Mouse (Mus musculus) forebrain, embryonic 16.5 days (tissue): Measurements from ENCODE around the gene Chpf2. TPM values are rescaled to one million over a fixed set of nuclear protein-coding genes. Genes with fewer than 3 reads are reported as not detected.
A peak's percentile ranks its signal among the peaks of the same experiment; 100 is the strongest.

Experiments used
- ATAC-seq: fragments of 200-750 bp; cut with Nextera tagmentation; 2 replicates; pipeline ENCODE4 v1.8.0; 2017; ENCODE audit warnings: mild to moderate bottlenecking, moderate library complexity
- H3K27ac ChIP-seq: fragments of 300-500 bp; sonication (generic); 2 replicates; pipeline ENCODE4 v1.5.1; 2014; ENCODE audit warnings: low read length, control low read depth
- H3K27me3 ChIP-seq: fragments of 300-500 bp; sonication (generic); replicated peaks from 2 replicates; pipeline ENCODE4 v1.6.1; 2014; ENCODE audit warnings: low read length; ENCODE audit not compliant: control insufficient read depth, insufficient read depth
- H3K36me3 ChIP-seq: fragments of 300-500 bp; sonication (generic); 2 replicates; pipeline ENCODE4 v1.6.1; 2014; ENCODE audit not compliant: control insufficient read depth, insufficient read depth
- H3K4me1 ChIP-seq: fragments of 300-500 bp; sonication (generic); replicated peaks from 2 replicates; pipeline ENCODE4 v1.6.1; 2014; ENCODE audit warnings: low read length; ENCODE audit not compliant: control insufficient read depth, insufficient read depth
- H3K4me2 ChIP-seq: fragments of 300-500 bp; sonication (generic); 2 replicates; pipeline ENCODE4 v1.6.1; 2014; ENCODE audit warnings: mild to moderate bottlenecking, low read length, control low read depth
- H3K4me3 ChIP-seq: fragments of 300-500 bp; sonication (generic); replicated peaks from 2 replicates; pipeline ENCODE4 v1.5.1; 2014; ENCODE audit warnings: mild to moderate bottlenecking, low read length, control low read depth
- H3K9ac ChIP-seq: fragments of 300-500 bp; sonication (generic); replicated peaks from 2 replicates; pipeline ENCODE4 v1.6.1; 2014; ENCODE audit warnings: low read depth, low read length, control low read depth
- H3K9me3 ChIP-seq: fragments of 300-500 bp; sonication (generic); 2 replicates; pipeline ENCODE4 v1.6.1; 2016; ENCODE audit warnings: low read length; ENCODE audit not compliant: control insufficient read depth
- WGBS: fragments of 180-500 bp; shearing (Covaris S2); extraction: QIAGEN DNeasy Blood & Tissue Kit; methylation state at CpG from one replicate; pipeline ENCODE4 v1.1.7; 2014; 5-methylcytosine and 5-hydroxymethylcytosine counted together
- polyA plus RNA-seq: library from polyadenylated mRNA; unstranded; fragments of >200 nt; fragmentation: Nextera tagmentation; extraction: Ambion mirVana; gene quantifications from 2 replicates; pipeline ENCODE4 v1.2.1, GENCODE M21; 2015

Gene Chpf2
- polyA plus RNA-seq, 1 experiment from 2014 or later = 20.5 TPM

GRCm38 (mm10) chr5:24623986-24624821 lies 37.7 kb downstream of the Chpf2 start, which contains the start of gene Smarcd3:
TSS of gene Smarcd3 (minus strand) at chr5:24624411.
- peak; percentile 86 for ATAC-seq
- Histone ChIP-seq H3K4me3 (peak within 1 kb of the TSS; percentile 59), H3K9me3 (no peaks in the 10 kb centered on the region), H3K4me1 (peaks cover 49% of the 10 kb centered on the region), H3K4me2 (peak within 1 kb of the TSS; percentile 53), H3K27me3 (no peaks in the 10 kb centered on the region), H3K9ac (peak within 1 kb of the TSS; percentile 73), H3K27ac (peak within 1 kb of the TSS; percentile 84), H3K36me3 (no peaks in the 10 kb centered on the region)
- 2% methylated on average over 37 of the region's 37 CpGs for WGBS

GRCm38 (mm10) chr5:24624822-24625120 lies 38.2 kb downstream of the Chpf2 start:
- ATAC-seq = no peak
- Histone ChIP-seq H3K27ac (no peak overlapping the region), H3K4me2 (peak overlapping the region; percentile 53), H3K36me3 (no peaks in the 10 kb centered on the region), H3K27me3 (no peaks in the 10 kb centered on the region), H3K4me1 (peaks cover 49% of the 10 kb centered on the region), H3K4me3 (no peak overlapping the region; the same call in 1 of the 2 replicates), H3K9ac (no peak overlapping the region), H3K9me3 (no peaks in the 10 kb centered on the region)
- WGBS = 42% methylated on average over 4 of the region's 4 CpGs

- 67% methylated on average over 3 of the region's 3 CpGs for WGBS
- H3K9me3 ChIP-seq = no peaks in the 10 kb centered on the region
- no peak overlapping the region for H3K9ac ChIP-seq
- H3K27ac ChIP-seq = no peak overlapping the region
- peaks cover 3% of the 10 kb centered on the region for H3K4me1 ChIP-seq
- no peak overlapping the region for H3K4me2 ChIP-seq
- no peaks in the 10 kb centered on the region for H3K36me3 ChIP-seq
- no peaks in the 10 kb centered on the region; the same call in 1 of the 2 replicates for H3K27me3 ChIP-seq
- no peak overlapping the region for H3K4me3 ChIP-seq
- ATAC-seq = no peak
Observed at GRCm38 (mm10) chr5:24629712-24630111, 43.2 kb downstream of the Chpf2 start.

- Histone ChIP-seq H3K36me3 (no peaks in the 10 kb centered on the region), H3K4me2 (no peak overlapping the region), H3K4me1 (peaks cover 15% of the 10 kb centered on the region), H3K27me3 (no peaks in the 10 kb centered on the region; the same call in 1 of the 2 replicates), H3K4me3 (no peak overlapping the region), H3K27ac (no peak overlapping the region), H3K9ac (no peak overlapping the region), H3K9me3 (no peaks in the 10 kb centered on the region)
- ATAC-seq = no peak
- WGBS = 73% methylated on average over 1 of the region's 1 CpGs
Observed at GRCm38 (mm10) chr5:24635093-24635492, 48.6 kb downstream of the Chpf2 start.

GRCm38 (mm10) chr5:24635526-24636141 lies 49.1 kb downstream of the Chpf2 start:
- no peak overlapping the region for H3K9ac ChIP-seq
- 33% methylated on average over 6 of the region's 6 CpGs for WGBS

GRCm38 (mm10) chr5:24636987-24637386 lies 50.4 kb downstream of the Chpf2 start:
- no peak overlapping the region for H3K27ac ChIP-seq
- ATAC-seq = no peak
- 76% methylated on average over 4 of the region's 4 CpGs for WGBS
- H3K27me3 ChIP-seq = no peaks in the 10 kb centered on the region
- no peaks in the 10 kb centered on the region for H3K9me3 ChIP-seq
- no peak overlapping the region for H3K9ac ChIP-seq
- peaks cover 15% of the 10 kb centered on the region for H3K4me1 ChIP-seq
- H3K4me2 ChIP-seq = no peak overlapping the region
- H3K4me3 ChIP-seq = no peak overlapping the region
- no peaks in the 10 kb centered on the region for H3K36me3 ChIP-seq

More at GRCm38 (mm10) chr5:24635526-24636141, 49.1 kb downstream of the Chpf2 start:
- no peak overlapping the region for H3K27ac ChIP-seq
- H3K9me3 ChIP-seq = no peaks in the 10 kb centered on the region
- no peaks in the 10 kb centered on the region for H3K36me3 ChIP-seq
- ATAC-seq = peak; percentile 74
- no peak overlapping the region for H3K4me2 ChIP-seq
- no peak overlapping the region for H3K4me3 ChIP-seq
- no peaks in the 10 kb centered on the region for H3K27me3 ChIP-seq
- peaks cover 15% of the 10 kb centered on the region for H3K4me1 ChIP-seq

GRCm38 (mm10) chr5:24638131-24638530 lies 51.6 kb downstream of the Chpf2 start:
- H3K27ac ChIP-seq = no peak overlapping the region
- H3K4me3 ChIP-seq = no peak overlapping the region
- ATAC-seq = no peak
- 69% methylated on average over 6 of the region's 6 CpGs for WGBS
- no peak overlapping the region for H3K4me2 ChIP-seq
- H3K36me3 ChIP-seq = no peaks in the 10 kb centered on the region
- no peak overlapping the region for H3K9ac ChIP-seq
- H3K9me3 ChIP-seq = no peaks in the 10 kb centered on the region
- H3K27me3 ChIP-seq = no peaks in the 10 kb centered on the region
- peaks cover 15% of the 10 kb centered on the region for H3K4me1 ChIP-seq

- no peaks in the 10 kb centered on the region for H3K36me3 ChIP-seq
- no peak overlapping the region; the same call in 1 of the 2 replicates for H3K4me2 ChIP-seq
- peaks cover 15% of the 10 kb centered on the region for H3K4me1 ChIP-seq
- H3K27me3 ChIP-seq = no peaks in the 10 kb centered on the region
- H3K9me3 ChIP-seq = no peaks in the 10 kb centered on the region
- H3K27ac ChIP-seq = peak overlapping the region; percentile 33
- no peak overlapping the region for H3K4me3 ChIP-seq
- WGBS = 60% methylated on average over 6 of the region's 6 CpGs
- no peak overlapping the region for H3K9ac ChIP-seq
- peak; percentile 71 for ATAC-seq
Observed at GRCm38 (mm10) chr5:24639081-24639480, 52.5 kb downstream of the Chpf2 start.
